Mouse (Mus musculus) liver, embryonic 14.5 days (tissue): Measurements from ENCODE around the gene Glmn. TPM values are rescaled to one million over a fixed set of nuclear protein-coding genes. Genes with fewer than 3 reads are reported as not detected.

Source experiments
- ATAC-seq: fragments of 200-750 bp; cut with Nextera tagmentation; 2 replicates; pipeline ENCODE4 v1.8.0; 2017; ENCODE audit warnings: moderate number of reproducible peaks, mild to moderate bottlenecking, moderate library complexity; ENCODE audit not compliant: insufficient read depth
- DNase-seq, 3 experiments: peaks; one replicate each; pipeline ENCODE4 v3.0.0-alpha.2; 2012 to 2013; ENCODE audit warnings: low read depth in 3 of 3, low spot score in 3 of 3
- H3K27ac ChIP-seq: fragments of 300-500 bp; sonication (generic); 2 replicates; pipeline ENCODE4 v1.5.1; 2014; ENCODE audit warnings: moderate library complexity, mild to moderate bottlenecking, control low read depth, inconsistent platforms
- H3K27me3 ChIP-seq: fragments of 300-500 bp; sonication (generic); 2 replicates; pipeline ENCODE4 v1.6.1; 2014; ENCODE audit warnings: mild to moderate bottlenecking, low read length, moderate library complexity; ENCODE audit not compliant: control insufficient read depth, insufficient read depth
- H3K36me3 ChIP-seq: fragments of 300-500 bp; sonication (generic); replicated peaks from 2 replicates; pipeline ENCODE4 v1.6.1; 2014; ENCODE audit warnings: low read depth; ENCODE audit not compliant: control insufficient read depth, insufficient read depth
- H3K4me1 ChIP-seq, 2 experiments: fragments of 200-500 bp in 1 of 2; fragments of 300-500 bp in 1 of 2; sonication (generic) in 1 of 2; replicated peaks; 2 replicates each; pipeline ENCODE4 v1.6.1; 2012 to 2014; ENCODE audit warnings: antibody characterized with exemption in 1 of 2, inconsistent platforms in 1 of 2, low read length in 1 of 2; ENCODE audit not compliant: control insufficient read depth in 2 of 2, insufficient read depth in 2 of 2
- H3K4me2 ChIP-seq: fragments of 300-500 bp; sonication (generic); 2 replicates; pipeline ENCODE4 v1.6.1; 2014; ENCODE audit warnings: low read depth, mild to moderate bottlenecking, control low read depth, moderate library complexity
- H3K4me3 ChIP-seq, 2 experiments: fragments of 200-500 bp in 1 of 2; fragments of 300-500 bp in 1 of 2; sonication (generic) in 1 of 2; 2 replicates each; pipeline ENCODE4 v1.5.1; 2012 to 2014; ENCODE audit warnings: low read depth in 2 of 2, low read length in 2 of 2, mild to moderate bottlenecking in 2 of 2, control low read depth in 1 of 2, inconsistent platforms in 1 of 2, moderate library complexity in 1 of 2; ENCODE audit not compliant: insufficient read depth in 1 of 2
- H3K9ac ChIP-seq: fragments of 300-500 bp; sonication (generic); replicated peaks from 2 replicates; pipeline ENCODE4 v1.6.1; 2014; ENCODE audit warnings: mild to moderate bottlenecking, control low read depth, moderate library complexity
- H3K9me3 ChIP-seq: fragments of 300-500 bp; sonication (generic); 2 replicates; pipeline ENCODE4 v1.6.1; 2016; ENCODE audit warnings: low read length, mixed read lengths; ENCODE audit not compliant: control insufficient read depth
- CTCF ChIP-seq: IDR thresholded peaks from 2 replicates; pipeline ENCODE4 v1.5.1; 2016; ENCODE audit warnings: antibody characterized with exemption, low read depth, control low read depth
- EP300 ChIP-seq: IDR thresholded peaks from 2 replicates; pipeline ENCODE4 v1.6.1; 2016; ENCODE audit warnings: antibody characterized with exemption, low read depth
- WGBS: fragments of 180-500 bp; shearing (Covaris S2); extraction: QIAGEN DNeasy Blood & Tissue Kit; methylation state at CpG from one replicate; pipeline ENCODE4 v1.1.7; 2014; ENCODE audit not compliant: insufficient replicate concordance; 5-methylcytosine and 5-hydroxymethylcytosine counted together
- polyA plus RNA-seq, 2 experiments: library from polyadenylated mRNA; depleted of rRNA in 1 of 2; stranded (reverse) in 1 of 2; unstranded in 1 of 2; fragments of >200 nt; fragmentation: Nextera tagmentation in 1 of 2; extraction: Ambion mirVana in 1 of 2; gene quantifications; 2 replicates each; pipeline versions ENCODE4 v1.2.1 to v1.2.3; 2012 to 2014

Glmn gene
- polyA plus RNA-seq, 2 experiments: 3.1 to 6.2 TPM

DNA sequence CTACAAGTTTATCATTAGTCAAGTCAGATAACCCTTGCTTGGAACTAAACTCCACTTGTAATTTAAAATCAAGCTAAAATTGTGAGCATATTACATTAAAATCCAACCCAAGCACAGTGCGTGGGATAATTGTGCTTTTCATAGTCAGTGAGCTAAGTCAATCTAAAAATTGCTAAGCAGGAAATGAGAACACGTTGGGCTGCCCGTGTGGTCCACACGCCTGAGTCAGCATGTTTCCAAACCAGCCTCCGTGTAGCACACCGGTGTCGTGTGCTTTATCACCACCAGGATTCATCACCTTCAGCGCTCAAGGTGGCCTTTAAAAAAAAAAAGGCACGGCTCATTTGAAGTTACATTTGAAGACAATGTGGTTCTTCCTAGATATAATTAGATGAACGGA, 73.4 kb downstream of the Glmn start:
- H3K4me2 ChIP-seq: no peak overlapping the region
- peaks cover 0 to 1% of the 10 kb centered on the region in 2 experiments; a peak in 1 of 4 replicates for H3K4me1 ChIP-seq
- DNase-seq (no peak), ATAC-seq (no peak)
- H3K9me3 ChIP-seq: no peaks in the 10 kb centered on the region
- no peaks in the 10 kb centered on the region for H3K36me3 ChIP-seq
- H3K27me3 ChIP-seq: no peaks in the 10 kb centered on the region
- no peak overlapping the region for H3K4me3 ChIP-seq
- no peak overlapping the region for H3K27ac ChIP-seq
- TF ChIP-seq CTCF: no peak
- no peak for TF ChIP-seq EP300
- H3K9ac ChIP-seq: no peak overlapping the region
- WGBS: 45% methylated on average over 10 of the region's 10 CpGs

DNA sequence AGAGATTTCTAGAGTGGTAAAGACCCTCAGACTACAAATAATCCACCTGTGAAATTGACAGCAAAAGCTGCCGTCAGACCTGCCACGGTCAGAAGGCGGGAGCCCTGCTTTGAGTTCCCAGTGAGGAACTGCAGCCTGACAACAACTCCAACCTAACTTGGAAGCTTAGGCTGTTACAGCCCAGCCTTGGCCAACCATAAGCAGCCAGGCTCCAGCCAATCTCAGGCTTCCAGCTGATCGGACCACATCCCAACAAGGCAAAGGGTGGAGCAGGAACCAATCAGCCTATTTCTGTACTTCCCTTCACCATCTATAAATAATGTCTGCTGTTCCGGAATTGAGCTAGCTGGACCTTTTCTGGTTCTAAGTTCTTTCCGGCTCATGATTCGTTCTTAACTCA, 75.8 kb downstream of the Glmn start:
- Histone ChIP-seq H3K9ac (no peak overlapping the region), H3K36me3 (no peaks in the 10 kb centered on the region), H3K4me2 (no peak overlapping the region), H3K9me3 (no peaks in the 10 kb centered on the region), H3K4me1 (peaks cover 0 to 1% of the 10 kb centered on the region in 2 experiments; a peak in 1 of 4 replicates), H3K4me3 (no peak overlapping the region), H3K27me3 (no peaks in the 10 kb centered on the region), H3K27ac (no peak overlapping the region)
- no peak for DNase-seq
- no peak for ATAC-seq
- WGBS: 43% methylated on average over 7 of the region's 7 CpGs
- TF ChIP-seq CTCF (no peak), EP300 (no peak)

DNA sequence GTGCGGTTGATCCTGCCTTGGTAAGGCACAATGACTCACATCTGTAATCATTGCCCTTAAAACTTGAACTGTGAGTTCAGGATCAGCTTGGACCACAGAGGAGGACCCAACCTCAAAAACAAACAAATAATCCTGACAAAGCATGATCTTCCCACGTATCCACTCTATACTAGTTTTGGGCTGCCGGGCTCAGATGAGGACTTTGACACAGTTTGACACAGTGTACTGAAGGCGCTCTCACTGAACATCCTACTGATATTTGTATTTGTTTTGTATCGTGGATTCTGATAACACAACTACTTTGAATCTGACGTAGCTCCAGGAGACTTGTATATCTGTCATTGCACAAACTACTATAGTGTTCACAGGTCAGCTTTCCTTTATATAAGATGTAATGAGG, 76.3 kb downstream of the Glmn start:
- Histone ChIP-seq H3K36me3 (no peaks in the 10 kb centered on the region), H3K9me3 (no peaks in the 10 kb centered on the region), H3K4me1 (peaks cover 0 to 1% of the 10 kb centered on the region in 2 experiments; a peak in 1 of 4 replicates), H3K4me2 (no peak overlapping the region), H3K27ac (no peak overlapping the region), H3K9ac (no peak overlapping the region), H3K27me3 (no peaks in the 10 kb centered on the region), H3K4me3 (no peak overlapping the region)
- DNase-seq: no peak
- TF ChIP-seq EP300: no peak
- no peak for TF ChIP-seq CTCF
- WGBS: 60% methylated on average over 6 of the region's 6 CpGs
- no peak for ATAC-seq

DNA sequence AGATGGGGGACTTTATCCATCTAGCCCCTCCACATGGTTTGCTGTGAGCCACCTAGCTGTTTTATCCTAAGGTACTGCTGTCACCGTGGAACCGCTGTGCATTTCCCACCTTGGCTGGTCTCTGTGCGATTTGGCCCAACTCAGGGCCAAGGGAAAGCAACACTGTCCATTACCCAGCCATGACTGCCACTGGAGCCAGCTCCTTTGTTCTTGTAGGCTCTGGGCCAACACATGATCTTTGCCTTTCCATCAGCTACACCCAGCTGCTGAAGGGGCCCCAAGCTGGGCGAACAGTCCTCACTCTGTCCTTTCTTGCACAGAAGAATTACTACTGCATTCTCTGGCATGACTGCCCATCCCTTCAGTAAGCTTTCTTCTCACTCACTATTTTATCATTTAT, 79.1 kb downstream of the Glmn start:
- no peaks in the 10 kb centered on the region; a peak in 2 of 4 replicates for H3K4me1 ChIP-seq
- ATAC-seq (no peak), DNase-seq (no peak)
- no peaks in the 10 kb centered on the region for H3K9me3 ChIP-seq
- H3K9ac ChIP-seq: no peak overlapping the region
- no peaks in the 10 kb centered on the region for H3K36me3 ChIP-seq
- no peak overlapping the region for H3K4me2 ChIP-seq
- no peak overlapping the region for H3K4me3 ChIP-seq
- no peak overlapping the region for H3K27ac ChIP-seq
- TF ChIP-seq CTCF (no peak), EP300 (no peak)
- 70% methylated on average over 4 of the region's 4 CpGs for WGBS
- no peaks in the 10 kb centered on the region for H3K27me3 ChIP-seq

DNA sequence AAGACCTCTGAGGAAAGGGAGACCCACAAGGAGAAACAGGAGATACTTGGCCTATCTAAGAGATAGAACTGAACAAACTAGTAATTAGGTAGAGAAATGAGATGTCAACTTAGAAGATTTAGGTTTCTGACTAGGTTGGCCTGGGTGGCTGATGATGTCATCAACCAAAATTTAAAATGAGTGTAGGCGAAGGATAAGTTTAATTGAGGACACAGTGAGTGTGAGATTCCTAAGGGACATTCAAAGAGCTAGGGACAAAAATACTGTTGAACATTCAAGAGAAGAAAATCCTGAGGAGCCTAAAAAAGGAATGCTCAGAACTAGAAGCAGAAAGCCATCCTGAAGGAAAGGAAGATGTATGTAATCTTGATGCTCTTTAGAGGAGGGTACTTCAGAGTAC, 81.6 kb downstream of the Glmn start:
- H3K4me1 ChIP-seq: no peaks in the 10 kb centered on the region; a peak in 1 of 4 replicates
- no peak overlapping the region for H3K4me2 ChIP-seq
- ATAC-seq (no peak), DNase-seq (no peak)
- no peaks in the 10 kb centered on the region for H3K9me3 ChIP-seq
- WGBS: 74% methylated on average over 1 of the region's 1 CpGs
- no peak overlapping the region for H3K4me3 ChIP-seq
- H3K36me3 ChIP-seq: no peaks in the 10 kb centered on the region
- H3K27ac ChIP-seq: no peak overlapping the region
- H3K9ac ChIP-seq: no peak overlapping the region
- H3K27me3 ChIP-seq: no peaks in the 10 kb centered on the region
- no peak for TF ChIP-seq EP300
- TF ChIP-seq CTCF: no peak
